Mouse (Mus musculus) kidney, adult 2 months (tissue): Measurements from ENCODE around the gene Limch1. TPM values are rescaled to one million over a fixed set of nuclear protein-coding genes. Genes with fewer than 3 reads are reported as not detected.

Source experiments
- DNase-seq: peaks from one replicate; pipeline ENCODE4 v3.0.0; 2021
- H3K27ac ChIP-seq: fragments of 200-500 bp; 2 replicates; pipeline ENCODE4 v1.5.1; 2012; ENCODE audit warnings: low read depth, low read length, control low read depth, inconsistent platforms; ENCODE audit not compliant: insufficient read depth
- H3K27me3 ChIP-seq: fragments of 200-500 bp; replicated peaks from 2 replicates; pipeline ENCODE4 v1.6.1; 2012; ENCODE audit warnings: mild to moderate bottlenecking, moderate library complexity, low read length, inconsistent platforms; ENCODE audit not compliant: control insufficient read depth, insufficient read depth
- H3K36me3 ChIP-seq: fragments of 200-500 bp; 2 replicates; pipeline ENCODE4 v1.6.1; 2012; ENCODE audit warnings: mild to moderate bottlenecking, moderate library complexity, low read length, inconsistent platforms; ENCODE audit not compliant: control insufficient read depth, insufficient read depth
- H3K4me1 ChIP-seq: fragments of 200-500 bp; 2 replicates; pipeline ENCODE4 v1.6.1; 2011; ENCODE audit warnings: low read length; ENCODE audit not compliant: control insufficient read depth, insufficient read depth
- H3K4me3 ChIP-seq: fragments of 200-500 bp; 2 replicates; pipeline ENCODE4 v1.5.1; 2011; ENCODE audit warnings: mild to moderate bottlenecking, low read depth, low read length, control low read depth; ENCODE audit not compliant: insufficient read depth
- CTCF ChIP-seq: fragments of 200-500 bp; conservative IDR thresholded peaks from 2 replicates; pipeline ENCODE4 v1.5.1; 2011; ENCODE audit warnings: low read depth, mild to moderate bottlenecking, control low read depth, low read length, moderate library complexity, mixed read lengths; ENCODE audit not compliant: insufficient read depth, insufficient read length
- POLR2A ChIP-seq: fragments of 200-500 bp; IDR thresholded peaks from one replicate; pipeline ENCODE4 v1.6.1; 2011; ENCODE audit warnings: low read depth, low read length, control low read depth
- WGBS: fragments of 180-500 bp; shearing (Covaris S2); methylation state at CpG from one replicate; pipeline ENCODE4 v1.1.7; 2018; 5-methylcytosine and 5-hydroxymethylcytosine counted together
- polyA plus RNA-seq: library from polyadenylated mRNA; depleted of rRNA; stranded (reverse); fragments of >200 nt; gene quantifications from 2 replicates; pipeline ENCODE4 v1.2.3, GENCODE M21; 2012

Gene Limch1
- polyA plus RNA-seq, 1 experiment = 27.0 TPM

DNA sequence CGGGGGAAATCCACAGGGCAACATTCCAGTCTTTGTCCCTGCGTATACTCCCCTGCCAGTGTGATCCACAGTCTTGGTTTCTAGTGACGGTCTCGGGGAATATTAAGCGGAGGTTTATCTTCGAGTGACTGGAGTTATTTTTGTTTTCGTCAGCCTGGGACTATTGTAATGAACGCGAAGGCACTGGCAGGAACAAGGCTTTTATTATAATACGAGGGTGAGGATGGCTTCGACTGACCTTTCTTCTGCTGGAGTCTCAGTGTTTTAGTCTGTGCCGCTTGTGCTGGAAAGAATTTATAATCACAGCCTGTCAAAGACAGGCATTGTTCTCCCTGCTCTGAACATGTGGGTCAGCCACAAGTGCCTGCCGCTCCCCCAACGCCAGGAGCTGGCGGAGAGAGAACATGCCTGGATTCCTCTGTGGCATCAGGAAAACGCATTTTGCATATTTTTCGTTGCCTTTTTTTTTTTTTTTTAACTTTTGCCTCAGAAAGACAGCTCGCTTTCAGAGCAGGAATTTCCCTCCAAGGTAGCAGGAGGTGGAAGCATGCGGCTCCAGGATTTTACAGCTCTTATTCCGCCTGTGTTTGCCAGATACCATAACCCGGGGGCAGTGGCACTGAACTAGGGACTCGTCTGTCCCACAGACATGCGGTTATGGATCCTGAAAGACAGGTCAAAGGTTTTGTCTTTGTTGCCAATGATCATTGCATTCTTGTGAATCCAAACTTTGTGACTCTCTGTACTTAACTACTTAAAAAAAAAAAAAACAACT, 222.6 kb downstream of the Limch1 start:
- Histone ChIP-seq H3K4me1 (peaks cover 26% of the 10 kb centered on the region), H3K27ac (peak overlapping the region; percentile 74), H3K27me3 (no peaks in the 10 kb centered on the region), H3K4me3 (peak overlapping the region; percentile 10; the same call in 1 of the 2 replicates), H3K36me3 (no peaks in the 10 kb centered on the region)
- peak; percentile 74 for DNase-seq
- TF ChIP-seq POLR2A (no peak), CTCF (no peak)
- WGBS = 10% methylated on average over 23 of the region's 23 CpGs

DNA sequence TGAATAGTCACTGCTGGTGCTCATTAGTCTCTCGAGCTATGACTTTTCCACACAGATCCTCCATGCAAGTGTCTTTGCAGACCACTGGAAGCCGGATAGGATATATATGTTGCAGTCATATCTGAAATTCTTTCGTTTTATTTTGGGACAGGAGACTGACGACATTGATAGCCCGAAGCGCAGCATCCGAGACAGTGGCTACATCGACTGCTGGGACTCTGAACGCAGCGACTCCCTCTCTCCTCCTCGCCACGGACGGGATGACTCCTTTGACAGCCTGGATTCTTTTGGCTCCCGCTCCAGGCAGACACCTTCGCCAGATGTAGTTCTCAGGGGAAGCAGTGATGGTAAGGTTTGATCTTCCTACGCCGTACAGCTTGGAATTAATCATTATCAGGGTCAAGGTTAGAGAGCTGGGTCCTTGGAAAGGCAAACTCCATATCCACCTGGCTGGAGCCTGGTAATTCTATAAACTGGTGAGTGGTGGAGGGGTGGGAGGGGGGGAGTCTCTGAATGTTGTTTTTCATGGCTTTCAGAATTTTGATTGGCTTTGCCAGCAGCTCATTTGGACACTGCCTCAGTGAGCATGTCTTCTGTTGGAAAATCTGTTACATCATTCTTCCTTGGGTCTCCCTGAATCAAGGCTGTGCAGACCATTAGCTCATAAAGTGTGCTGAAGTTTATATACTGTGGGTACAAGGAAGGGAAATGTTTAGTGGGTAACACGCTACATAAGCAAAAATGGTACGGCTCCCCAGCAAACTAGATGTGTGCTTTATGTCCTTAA, 223.5 kb downstream of the Limch1 start:
- peak; percentile 48 for DNase-seq
- no peak for TF ChIP-seq CTCF
- TF ChIP-seq POLR2A = no peak
- peaks cover 26% of the 10 kb centered on the region for H3K4me1 ChIP-seq
- H3K27ac ChIP-seq = peak overlapping the region; percentile 74
- WGBS = 52% methylated on average over 19 of the region's 19 CpGs
- no peaks in the 10 kb centered on the region for H3K27me3 ChIP-seq
- peak overlapping the region; percentile 21; the same call in 1 of the 2 replicates for H3K4me3 ChIP-seq
- no peaks in the 10 kb centered on the region; the same call in 1 of the 2 replicates for H3K36me3 ChIP-seq

- TF ChIP-seq CTCF (no peak), POLR2A (no peak)
- Histone ChIP-seq H3K4me1 (peaks cover 4% of the 10 kb centered on the region; the same call in 1 of the 2 replicates), H3K36me3 (no peaks in the 10 kb centered on the region; the same call in 1 of the 2 replicates), H3K27ac (no peak overlapping the region), H3K4me3 (no peak overlapping the region), H3K27me3 (no peaks in the 10 kb centered on the region)
- DNase-seq = no peak
- WGBS = 71% methylated on average over 8 of the region's 8 CpGs
These were observed 230.0 kb downstream of the Limch1 start for GRCm38 (mm10) chr5:66975621-66976020.

DNA sequence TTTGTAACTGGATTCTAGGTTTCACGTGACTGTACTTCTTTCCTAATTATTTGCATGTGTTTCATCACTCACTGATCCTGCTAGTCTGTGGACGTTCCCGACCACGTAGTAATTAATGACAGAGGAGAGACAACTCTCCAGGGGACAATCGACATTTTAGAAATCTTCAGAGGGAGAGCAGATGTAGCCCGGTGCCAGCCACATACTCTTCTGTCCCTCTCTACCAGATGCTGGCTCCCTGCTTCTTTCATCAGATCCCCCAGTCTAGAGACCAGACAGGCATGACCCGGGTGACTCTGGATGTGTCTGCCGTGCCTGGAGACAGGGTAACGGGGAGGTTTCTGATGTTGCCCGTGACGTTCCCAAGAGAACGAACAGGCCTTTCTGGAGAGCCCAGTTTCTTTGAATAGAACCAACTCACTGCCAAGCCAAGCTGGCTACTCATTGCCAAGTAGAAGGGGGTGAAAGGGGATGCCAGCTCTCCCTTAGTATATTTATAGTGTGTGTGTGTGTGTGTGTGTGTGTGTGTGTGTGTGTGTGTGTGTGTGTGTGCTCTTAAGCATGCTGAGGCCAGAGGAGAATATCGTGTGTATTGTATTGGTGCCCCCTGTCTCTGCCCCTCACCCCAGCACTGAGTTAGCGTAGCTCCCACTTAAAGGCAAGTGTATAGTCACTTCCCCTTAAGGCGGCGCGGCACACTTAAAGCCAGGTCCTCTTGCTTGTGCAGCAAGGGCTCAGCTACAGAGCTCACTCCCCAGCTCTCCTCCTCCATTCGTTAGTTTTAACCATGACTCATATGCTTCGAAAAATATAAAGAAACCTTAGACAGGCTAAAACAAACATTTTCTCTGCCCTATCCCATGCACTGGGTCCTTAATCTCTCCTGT, 233.9 kb downstream of the Limch1 start:
- Histone ChIP-seq H3K36me3 (no peaks in the 10 kb centered on the region), H3K4me3 (no peak overlapping the region), H3K27ac (peak overlapping the region; percentile 53), H3K27me3 (no peaks in the 10 kb centered on the region), H3K4me1 (peaks cover 4% of the 10 kb centered on the region; the same call in 1 of the 2 replicates)
- TF ChIP-seq POLR2A = no peak
- TF ChIP-seq CTCF = no peak
- WGBS = 52% methylated on average over 19 of the region's 19 CpGs
- peak; percentile 48 for DNase-seq

DNA sequence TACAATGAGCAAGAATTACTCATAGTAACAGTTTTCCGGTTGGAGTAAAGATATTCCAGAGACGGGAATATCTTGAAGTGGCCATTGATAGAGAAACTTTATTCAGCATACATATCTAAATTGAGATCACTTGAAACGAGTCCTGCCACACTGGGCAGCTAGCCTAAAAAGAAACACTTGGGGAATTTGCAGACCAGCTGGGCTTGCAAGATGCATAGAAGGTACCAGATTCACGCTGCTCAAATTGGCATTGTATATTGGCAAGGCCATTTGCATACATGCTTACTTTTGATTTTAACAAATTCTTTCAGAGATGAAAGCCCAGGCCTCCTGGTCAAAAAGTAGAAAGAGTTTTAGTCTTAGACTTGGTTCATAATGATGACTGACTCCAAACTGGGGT, 235.2 kb downstream of the Limch1 start:
- Histone ChIP-seq H3K4me1 (peaks cover 4% of the 10 kb centered on the region; the same call in 1 of the 2 replicates), H3K27me3 (no peaks in the 10 kb centered on the region), H3K27ac (no peak overlapping the region), H3K4me3 (no peak overlapping the region), H3K36me3 (no peaks in the 10 kb centered on the region)
- no peak for TF ChIP-seq CTCF
- no peak for TF ChIP-seq POLR2A
- no peak for DNase-seq
- 70% methylated on average over 4 of the region's 4 CpGs for WGBS

GRCm38 (mm10) chr5:66983104-66983503, 237.5 kb downstream of the Limch1 start:
- Histone ChIP-seq H3K4me3 (no peak overlapping the region), H3K4me1 (peaks cover 4% of the 10 kb centered on the region; the same call in 1 of the 2 replicates), H3K27me3 (no peaks in the 10 kb centered on the region), H3K36me3 (no peaks in the 10 kb centered on the region), H3K27ac (no peak overlapping the region)
- TF ChIP-seq POLR2A (no peak), CTCF (no peak)
- WGBS = 91% methylated on average over 5 of the region's 5 CpGs
- DNase-seq = no peak
